Mouse (Mus musculus): ENCODE measurements around the gene Il1rap. TPM values are rescaled to one million over a fixed set of nuclear protein-coding genes. Genes with fewer than 3 reads are reported as not detected.

Il1rap gene
- 10 to 100 TPM; 23.4 to 25.2 TPM for total RNA-seq (2023)

DNA sequence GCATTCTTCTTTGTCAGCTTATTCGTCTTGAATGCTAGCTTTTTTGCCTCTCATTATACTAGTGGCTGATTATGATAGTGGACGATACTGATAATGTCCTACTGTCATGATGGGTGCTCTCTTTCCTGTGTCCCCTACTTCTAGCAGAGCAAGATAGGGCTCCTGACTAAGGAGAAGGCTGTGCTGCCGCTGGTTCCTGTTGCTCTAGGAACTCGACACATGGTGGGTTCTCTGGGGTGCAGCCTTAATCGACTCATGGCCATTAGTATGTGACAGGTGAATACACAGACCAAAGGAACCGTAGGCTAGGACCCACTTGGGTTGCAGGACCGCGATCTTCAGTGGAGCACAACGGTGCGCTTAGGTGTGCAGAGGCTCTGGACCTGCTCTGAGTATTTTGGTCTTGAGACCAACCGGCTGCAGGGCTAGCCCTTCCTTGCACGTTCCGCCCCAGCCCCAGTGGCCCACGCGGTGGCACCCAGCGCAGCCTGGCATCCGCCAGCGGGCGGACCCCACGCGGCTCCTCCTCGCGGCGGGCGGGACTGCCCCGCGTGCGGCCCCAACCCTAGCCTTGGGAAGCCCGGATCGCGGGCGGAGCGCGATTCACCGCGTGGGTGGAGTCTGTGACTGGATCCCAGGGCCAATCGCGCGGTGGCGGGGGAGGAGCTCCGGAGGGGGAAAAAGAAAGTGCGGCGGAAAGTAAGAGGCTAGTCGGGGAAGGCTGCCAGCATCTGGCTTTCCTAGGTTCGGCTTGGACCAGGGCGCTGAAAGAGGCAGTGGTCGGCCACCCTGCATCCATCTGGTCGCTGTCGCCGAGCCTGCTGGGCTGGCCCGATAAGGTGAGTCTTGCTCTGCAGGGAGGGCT, at the start of gene Il1rap:
Gene Il1rap (plus strand): TSS at position 657 of the 865 bp plus-strand sequence.

Other genes with a start within 250 kb of the Il1rap start
- 10 to 100 TPM; 14.8 to 20.3 TPM for gene Cldn1, start 209.9 kb upstream of the Il1rap start, total RNA-seq (2023)
- not detected for gene Cldn16, start 118.6 kb upstream of the Il1rap start, total RNA-seq (2023)
- not detected for gene Tmem207, start 54.9 kb upstream of the Il1rap start, total RNA-seq (2023)

Measured in neutrophil, adult 59 days (primary cell).